Mouse (Mus musculus) stomach, postnatal 0 days (tissue): Measurements from ENCODE around the gene Ticam1.

Source experiments
- CTCF ChIP-seq: IDR thresholded peaks from 2 replicates; pipeline ENCODE4 v1.5.1; 2016; ENCODE audit warnings: antibody characterized with exemption, low read depth, mild to moderate bottlenecking, moderate library complexity
- EP300 ChIP-seq: optimal IDR thresholded peaks from 2 replicates; pipeline ENCODE3; 2016; ENCODE audit warnings: antibody characterized with exemption

DNA sequence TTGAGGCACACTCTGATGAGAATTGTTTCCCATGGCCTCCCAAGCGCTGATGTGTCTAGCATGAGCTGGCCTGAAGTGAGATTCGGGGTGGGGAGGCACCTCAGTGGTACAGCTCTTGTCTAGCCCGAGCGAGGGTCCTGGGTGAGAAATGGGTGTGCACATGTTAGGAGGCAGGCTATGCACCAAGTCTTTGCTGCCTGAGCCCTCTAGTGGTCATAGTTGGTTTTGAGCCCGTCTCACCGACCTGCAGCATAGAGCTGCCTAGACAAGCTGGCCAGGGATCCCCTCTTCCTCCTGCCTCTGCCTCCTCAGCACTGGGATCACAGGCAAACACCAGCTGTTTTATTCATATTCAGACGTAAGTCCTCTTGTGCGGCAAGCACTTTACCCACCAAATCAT lies 12.6 kb downstream of the Ticam1 start:
- peak; percentile 85 for TF ChIP-seq CTCF
- no peak for TF ChIP-seq EP300
